In the genomic region with DNA sequence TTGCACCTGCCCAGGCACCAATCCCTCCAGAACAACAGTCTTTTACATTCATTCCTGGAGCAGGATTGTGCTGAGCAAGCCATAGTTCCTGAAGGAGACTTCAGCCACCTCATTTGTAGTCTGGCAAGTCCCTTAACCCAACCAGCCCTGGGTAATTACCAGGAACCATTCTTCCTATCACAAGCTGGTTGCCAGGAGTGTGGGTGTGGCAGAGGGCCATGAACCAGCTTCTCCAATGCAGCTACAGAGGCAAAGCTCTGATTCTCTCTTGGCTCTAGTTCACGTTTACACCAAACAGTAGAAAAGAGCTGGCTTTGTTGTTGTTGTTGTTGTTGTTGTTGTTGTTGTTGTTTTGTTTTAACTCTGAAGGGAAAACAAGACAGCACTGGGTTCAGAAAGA, we compare ENCODE assay signal across 15 mouse cellular contexts. TPM values are rescaled to one million over a fixed set of nuclear protein-coding genes. Genes with fewer than 3 reads are reported as not detected.
DNase-seq lines count a peak whose midpoint lies in the region; ATAC-seq and TF ChIP-seq lines count a peak whose summit lies in the region.
"Had no signal": no experiment of that assay in that cellular context is flagged by ENCODE, and none has a peak within 500 bp of the region (broad histone marks: within the 10 kb centered on the region; RNA-seq: fewer than 3 reads in every experiment).

No protein-coding gene starts in this region.

- no peaks in the 10 kb centered on the region for H3K9me3 ChIP-seq in forebrain, embryonic 13.5 days (replicated peaks)
- no peaks in the 10 kb centered on the region for H3K9me3 ChIP-seq in forebrain, embryonic 16.5 days (ENCODE audit: control insufficient read depth, low read length)
- H3K9me3 ChIP-seq in lung, postnatal 0 days (ENCODE audit: low read length), result no peaks in the 10 kb centered on the region
- H3K9me3 ChIP-seq: heart, embryonic 10.5 days; hindbrain, embryonic 10.5 days; intestine, embryonic 15.5 days; liver, embryonic 12.5 days had no signal

- no peak for TF ChIP-seq POLR2A in lung, adult 2 months (IDR thresholded peaks at IDR 0.05; ENCODE audit: borderline replicate concordance, extremely low read depth, low read depth, low read length)

- H3K27me3 ChIP-seq in forebrain, embryonic 13.5 days, result peaks cover 7% of the 10 kb centered on the region
- no peaks in the 10 kb centered on the region; the same call in 1 of the 2 replicates for H3K27me3 ChIP-seq in forebrain, embryonic 16.5 days (replicated peaks; ENCODE audit: control insufficient read depth, insufficient read depth, low read length)
- H3K27me3 ChIP-seq in lung, postnatal 0 days (replicated peaks; ENCODE audit: insufficient read depth, low read length), result no peaks in the 10 kb centered on the region
- H3K27me3 ChIP-seq: intestine, embryonic 15.5 days had no signal

- no peak for TF ChIP-seq CTCF in lung, postnatal 0 days (IDR thresholded peaks at IDR 0.05)
- no peak for TF ChIP-seq CTCF in lung, adult 2 months (IDR thresholded peaks at IDR 0.05; ENCODE audit: insufficient read depth, low read length)

- intact Hi-C loops in heart, postnatal 36 days (cut with DNase I), result loop anchor here (10.0 kb wide), 1 partner anchor 348 kb away; no protein-coding TSS in a partner anchor

- no peak overlapping the region for H3K4me2 ChIP-seq in forebrain, embryonic 13.5 days
- no peak overlapping the region for H3K4me2 ChIP-seq in forebrain, embryonic 16.5 days (ENCODE audit: low read length)
- H3K4me2 ChIP-seq in lung, postnatal 0 days (replicated peaks; ENCODE audit: low read depth, low read length), result no peak overlapping the region
- H3K4me2 ChIP-seq: intestine, embryonic 15.5 days; liver, embryonic 12.5 days had no signal

- no peak for ATAC-seq in forebrain, embryonic 13.5 days
- ATAC-seq in forebrain, embryonic 16.5 days, result no peak
- ATAC-seq in lung, postnatal 0 days, result no peak
- ATAC-seq: intestine, embryonic 15.5 days; liver, embryonic 12.5 days had no signal

- no peak overlapping the region for H3K4me3 ChIP-seq in forebrain, embryonic 13.5 days
- H3K4me3 ChIP-seq in forebrain, embryonic 16.5 days (replicated peaks; ENCODE audit: low read length), result no peak overlapping the region
- H3K4me3 ChIP-seq in lung, postnatal 0 days (ENCODE audit: low read depth, low read length), result no peak overlapping the region
- no peak overlapping the region for H3K4me3 ChIP-seq in lung, adult 2 months (replicated peaks; ENCODE audit: extremely low read depth, low read depth, low read length)
- H3K4me3 ChIP-seq: erythroblast, embryonic 14.5 days; heart, embryonic 10.5 days; hindbrain, embryonic 10.5 days; intestine, embryonic 15.5 days; liver, embryonic 12.5 days had no signal

- peaks cover 32% of the 10 kb centered on the region for H3K4me1 ChIP-seq in forebrain, embryonic 13.5 days
- H3K4me1 ChIP-seq in forebrain, embryonic 16.5 days (replicated peaks; ENCODE audit: control insufficient read depth, insufficient read depth, low read length), result peaks cover 14% of the 10 kb centered on the region
- no peaks in the 10 kb centered on the region for H3K4me1 ChIP-seq in lung, postnatal 0 days (ENCODE audit: insufficient read depth, low read depth, low read length)
- peaks cover 3% of the 10 kb centered on the region; the same call in 1 of the 2 replicates for H3K4me1 ChIP-seq in lung, adult 2 months (ENCODE audit: control insufficient read depth, insufficient read depth, low read length)
- H3K4me1 ChIP-seq: intestine, embryonic 15.5 days had no signal

- DNase-seq in lung, postnatal 0 days (ENCODE audit: low spot score), result peak; percentile 32
- no peak for DNase-seq in lung, adult 2 months
- DNase-seq in adipocyte (ENCODE audit: low spot score), result peak; percentile 23
- DNase-seq in kidney, postnatal 36 days, result peak; percentile 43 to 50
- no peak for DNase-seq in thymus, postnatal 36 days
- DNase-seq in heart, postnatal 36 days, result no peak
- DNase-seq: cerebellum, adult 11-12 months; thymus, adult 2 months had no signal

- WGBS in forebrain, embryonic 13.5 days, result 23% methylated on average over 1 of the region's 1 CpGs
- WGBS in forebrain, embryonic 16.5 days, result 10% methylated on average over 1 of the region's 1 CpGs
- WGBS in lung, postnatal 0 days, result 28% methylated on average over 1 of the region's 1 CpGs
- 41% methylated on average over 1 of the region's 1 CpGs for WGBS in lung, adult 2 months

- 0 out of 2 replicates have a peak overlapping the region, but pooled peaks have one; percentile 0 for H3K9ac ChIP-seq in forebrain, embryonic 13.5 days
- H3K9ac ChIP-seq in forebrain, embryonic 16.5 days (replicated peaks; ENCODE audit: low read depth, low read length), result no peak overlapping the region
- no peak overlapping the region for H3K9ac ChIP-seq in lung, postnatal 0 days (replicated peaks; ENCODE audit: low read depth)
- H3K9ac ChIP-seq: intestine, embryonic 15.5 days; liver, embryonic 12.5 days had no signal

- H3K27ac ChIP-seq in forebrain, embryonic 13.5 days, result no peak overlapping the region
- no peak overlapping the region for H3K27ac ChIP-seq in forebrain, embryonic 16.5 days (ENCODE audit: low read length)
- H3K27ac ChIP-seq in lung, postnatal 0 days (ENCODE audit: low read length), result no peak overlapping the region
- H3K27ac ChIP-seq: heart, embryonic 10.5 days; intestine, embryonic 15.5 days; liver, embryonic 12.5 days had no signal

- no peaks in the 10 kb centered on the region for H3K36me3 ChIP-seq in forebrain, embryonic 13.5 days (ENCODE audit: poor library complexity, severe bottlenecking)
- no peaks in the 10 kb centered on the region for H3K36me3 ChIP-seq in forebrain, embryonic 16.5 days (ENCODE audit: control insufficient read depth, insufficient read depth)
- no peaks in the 10 kb centered on the region for H3K36me3 ChIP-seq in lung, postnatal 0 days (ENCODE audit: insufficient read depth, low read length)
- H3K36me3 ChIP-seq: heart, embryonic 10.5 days; hindbrain, embryonic 10.5 days; intestine, embryonic 15.5 days; liver, embryonic 12.5 days had no signal

- TF ChIP-seq EP300 in lung, postnatal 0 days (IDR thresholded peaks at IDR 0.05), result no peak

RNA-seq across cellular contexts. Expression of gene Plekha1, which starts 3.1 kb away (rescaled TPM):
- polyA plus RNA-seq in forebrain, embryonic 13.5 days (2015; fragmentation: Nextera tagmentation; extraction: Ambion mirVana), result 36.6 and 37.8 TPM in 2 replicates
- 57.1 and 58.9 TPM in 2 replicates for polyA plus RNA-seq in forebrain, embryonic 16.5 days (2015; fragmentation: Nextera tagmentation; extraction: Ambion mirVana)
- polyA plus RNA-seq in lung, postnatal 0 days (2015; fragmentation: Nextera tagmentation; extraction: Ambion mirVana), result 74.5 and 83.9 TPM in 2 replicates
- 66.8 and 99.2 TPM in 2 replicates for polyA plus RNA-seq in lung, adult 2 months (2012; rRNA removed)
- total RNA-seq in heart, postnatal 36 days (2021), result 10 to 100 TPM; 42.8 to 44.0 TPM
- polyA plus RNA-seq: erythroblast, embryonic 14.5 days had no signal

Comparison
In these comparisons a context has a peak if more than half of its experiments do, and no peak if none do; other contexts are left out.
1. DNase-seq: peak in lung, postnatal 0 days (single experiment), adipocyte (single experiment) and kidney, postnatal 36 days (2 of 2); none in lung, adult 2 months (single experiment), thymus, postnatal 36 days (0 of 2) and heart, postnatal 36 days (0 of 2).